Mouse (Mus musculus): ENCODE measurements around the gene Susd4. TPM values are rescaled to one million over a fixed set of nuclear protein-coding genes. Genes with fewer than 3 reads are reported as not detected.

The Susd4 gene
- polyA plus RNA-seq, 1 experiment: not detected

GRCm38 (mm10) chr1:182897506-182898138 is 134.0 kb downstream of the Susd4 start:
- Histone ChIP-seq H3K9me3 (ENCODE audit: control insufficient read depth, low read length) (no peaks in the 10 kb centered on the region), H3K4me3 (replicated peaks) (no peak overlapping the region), H3K27me3 (ENCODE audit: control insufficient read depth) (no peaks in the 10 kb centered on the region), H3K36me3 (ENCODE audit: control insufficient read depth) (no peaks in the 10 kb centered on the region), H3K4me1 (ENCODE audit: control insufficient read depth) (no peaks in the 10 kb centered on the region)
- TF ChIP-seq GATA1 (IDR thresholded peaks at IDR 0.05; ENCODE audit: low read length) (no peak), TAL1 (IDR thresholded peaks at IDR 0.05; ENCODE audit: low read length) (no peak)

GRCm38 (mm10) chr1:182902095-182902494 is 138.4 kb downstream of the Susd4 start:
- Histone ChIP-seq H3K4me1 (ENCODE audit: control insufficient read depth) (no peaks in the 10 kb centered on the region), H3K4me3 (replicated peaks) (no peak overlapping the region), H3K27me3 (ENCODE audit: control insufficient read depth) (no peaks in the 10 kb centered on the region), H3K9me3 (ENCODE audit: control insufficient read depth, low read length) (0 out of 2 replicates have a peak, but pooled peaks cover 3% of the 10 kb centered on the region), H3K36me3 (ENCODE audit: control insufficient read depth) (no peaks in the 10 kb centered on the region)
- TF ChIP-seq TAL1 (IDR thresholded peaks at IDR 0.05; ENCODE audit: low read length): no peak
- TF ChIP-seq GATA1 (IDR thresholded peaks at IDR 0.05; ENCODE audit: low read length): no peak

GRCm38 (mm10) chr1:182902906-182903305 is 139.2 kb downstream of the Susd4 start:
- Histone ChIP-seq H3K9me3 (ENCODE audit: control insufficient read depth, low read length) (0 out of 2 replicates have a peak, but pooled peaks cover 3% of the 10 kb centered on the region), H3K36me3 (ENCODE audit: control insufficient read depth) (no peaks in the 10 kb centered on the region), H3K4me3 (replicated peaks) (no peak overlapping the region), H3K27me3 (ENCODE audit: control insufficient read depth) (no peaks in the 10 kb centered on the region), H3K4me1 (ENCODE audit: control insufficient read depth) (no peaks in the 10 kb centered on the region)
- no peak for TF ChIP-seq GATA1 (IDR thresholded peaks at IDR 0.05; ENCODE audit: low read length)
- TF ChIP-seq TAL1 (IDR thresholded peaks at IDR 0.05; ENCODE audit: low read length): no peak

- Histone ChIP-seq H3K9me3 (ENCODE audit: control insufficient read depth, low read length) (0 out of 2 replicates have a peak, but pooled peaks cover 3% of the 10 kb centered on the region), H3K4me1 (ENCODE audit: control insufficient read depth) (no peaks in the 10 kb centered on the region), H3K36me3 (ENCODE audit: control insufficient read depth) (no peaks in the 10 kb centered on the region), H3K27me3 (ENCODE audit: control insufficient read depth) (no peaks in the 10 kb centered on the region), H3K4me3 (replicated peaks) (no peak overlapping the region)
- no peak for TF ChIP-seq TAL1 (IDR thresholded peaks at IDR 0.05; ENCODE audit: low read length)
- TF ChIP-seq GATA1 (IDR thresholded peaks at IDR 0.05; ENCODE audit: low read length): no peak
Observed at GRCm38 (mm10) chr1:182905669-182906068, 142.0 kb downstream of the Susd4 start.

- TF ChIP-seq GATA1 (IDR thresholded peaks at IDR 0.05; ENCODE audit: low read length) (no peak), TAL1 (IDR thresholded peaks at IDR 0.05; ENCODE audit: low read length) (no peak)
- no peaks in the 10 kb centered on the region for H3K27me3 ChIP-seq (ENCODE audit: control insufficient read depth)
- H3K4me3 ChIP-seq (replicated peaks): no peak overlapping the region
- H3K9me3 ChIP-seq (ENCODE audit: control insufficient read depth, low read length): peaks cover 8% of the 10 kb centered on the region; the same call in 1 of the 2 replicates
- no peaks in the 10 kb centered on the region for H3K36me3 ChIP-seq (ENCODE audit: control insufficient read depth)
- no peaks in the 10 kb centered on the region for H3K4me1 ChIP-seq (ENCODE audit: control insufficient read depth)
Observed at GRCm38 (mm10) chr1:182908050-182909036, 144.7 kb downstream of the Susd4 start.

GRCm38 (mm10) chr1:182909066-182909465 is 145.4 kb downstream of the Susd4 start:
- TF ChIP-seq GATA1 (IDR thresholded peaks at IDR 0.05; ENCODE audit: low read length) (no peak), TAL1 (IDR thresholded peaks at IDR 0.05; ENCODE audit: low read length) (no peak)
- Histone ChIP-seq H3K36me3 (ENCODE audit: control insufficient read depth) (no peaks in the 10 kb centered on the region), H3K27me3 (ENCODE audit: control insufficient read depth) (no peaks in the 10 kb centered on the region), H3K4me3 (replicated peaks) (no peak overlapping the region), H3K4me1 (ENCODE audit: control insufficient read depth) (no peaks in the 10 kb centered on the region), H3K9me3 (ENCODE audit: control insufficient read depth, low read length) (peaks cover 8% of the 10 kb centered on the region; the same call in 1 of the 2 replicates)

- no peaks in the 10 kb centered on the region for H3K4me1 ChIP-seq (ENCODE audit: control insufficient read depth)
- H3K27me3 ChIP-seq (ENCODE audit: control insufficient read depth): no peaks in the 10 kb centered on the region
- H3K36me3 ChIP-seq (ENCODE audit: control insufficient read depth): no peaks in the 10 kb centered on the region
- no peak for TF ChIP-seq GATA1 (IDR thresholded peaks at IDR 0.05; ENCODE audit: low read length)
- no peak for TF ChIP-seq TAL1 (IDR thresholded peaks at IDR 0.05; ENCODE audit: low read length)
- peaks cover 6% of the 10 kb centered on the region; the same call in 1 of the 2 replicates for H3K9me3 ChIP-seq (ENCODE audit: control insufficient read depth, low read length)
- no peak overlapping the region for H3K4me3 ChIP-seq (replicated peaks)
Observed at GRCm38 (mm10) chr1:182909596-182909995, 145.9 kb downstream of the Susd4 start.

- Histone ChIP-seq H3K4me1 (ENCODE audit: control insufficient read depth) (no peaks in the 10 kb centered on the region), H3K27me3 (ENCODE audit: control insufficient read depth) (no peaks in the 10 kb centered on the region), H3K4me3 (replicated peaks) (no peak overlapping the region), H3K36me3 (ENCODE audit: control insufficient read depth) (no peaks in the 10 kb centered on the region), H3K9me3 (ENCODE audit: control insufficient read depth, low read length) (peaks cover 6% of the 10 kb centered on the region; the same call in 1 of the 2 replicates)
- TF ChIP-seq TAL1 (IDR thresholded peaks at IDR 0.05; ENCODE audit: low read length): no peak
- TF ChIP-seq GATA1 (IDR thresholded peaks at IDR 0.05; ENCODE audit: low read length): no peak
Observed at GRCm38 (mm10) chr1:182912591-182912990, 148.9 kb downstream of the Susd4 start.

All from erythroblast, embryonic 14.5 days (primary cell).